Mouse (Mus musculus): ENCODE results near the gene Specc1. TPM values are rescaled to one million over a fixed set of nuclear protein-coding genes. Genes with fewer than 3 reads are reported as not detected.

Gene Specc1
- total RNA-seq, 2 experiments from 2014 or later: 85.8 to 91.6 TPM

- no peak overlapping the region for H3K27ac ChIP-seq
- no peak for TF ChIP-seq CTCF (conservative IDR thresholded peaks at IDR 0.05)
- no peak overlapping the region for H3K4me3 ChIP-seq
- DNase-seq (ENCODE audit: low spot score in 2 of 2): no peak
These were observed 162.0 kb downstream of the Specc1 start for GRCm38 (mm10) chr11:62118561-62118960.

DNA sequence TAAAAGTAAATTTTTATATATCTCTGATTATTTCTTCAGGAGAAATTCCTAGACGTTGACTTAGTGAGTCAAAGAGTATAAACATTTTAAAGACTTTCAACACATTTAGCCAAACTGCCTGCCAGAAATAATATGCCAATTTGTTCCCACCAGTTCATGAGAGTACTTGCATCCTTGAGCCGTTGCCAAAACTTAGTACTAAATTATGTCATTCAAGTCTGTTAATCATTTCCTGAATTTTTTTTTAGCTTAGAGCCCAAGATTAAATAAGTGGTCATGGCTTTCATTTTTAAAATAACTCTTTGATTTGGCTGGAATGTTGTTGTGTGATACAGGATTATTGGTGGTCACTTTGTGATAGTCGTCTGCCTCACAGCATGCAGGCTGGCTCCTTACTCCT is 163.3 kb downstream of the Specc1 start:
- H3K27ac ChIP-seq: no peak overlapping the region
- TF ChIP-seq CTCF (conservative IDR thresholded peaks at IDR 0.05): no peak

GRCm38 (mm10) chr11:62121365-62121764 is 164.8 kb downstream of the Specc1 start:
- Histone ChIP-seq H3K27ac (no peak overlapping the region), H3K4me3 (no peak overlapping the region)
- no peak for DNase-seq (ENCODE audit: low spot score in 2 of 2)
- no peak for TF ChIP-seq CTCF (conservative IDR thresholded peaks at IDR 0.05)

More for the DNA sequence above, 163.3 kb downstream of the Specc1 start:
- no peak overlapping the region for H3K4me3 ChIP-seq
- DNase-seq (ENCODE audit: low spot score in 2 of 2): peak in 1 of 2 experiments; percentile 17

DNA sequence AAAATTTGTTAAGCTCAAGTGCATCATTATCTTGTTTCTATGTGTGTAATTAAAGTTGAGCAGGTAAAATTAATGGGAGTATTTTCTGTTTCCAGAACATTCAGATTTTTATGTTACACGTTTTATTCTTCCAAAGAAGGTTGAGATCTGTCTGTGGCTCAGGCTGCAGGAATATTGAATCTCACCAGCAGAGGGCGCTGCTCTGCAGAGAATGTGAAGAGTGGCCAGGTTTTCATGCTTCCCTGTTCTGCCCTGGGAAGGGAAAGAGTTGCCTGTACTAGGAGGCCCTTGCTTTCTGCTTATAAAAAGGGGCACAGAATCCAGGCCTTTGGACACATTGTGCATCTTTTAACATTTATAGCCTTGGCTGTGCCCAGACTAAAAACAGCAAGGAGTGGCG is 171.1 kb downstream of the Specc1 start:
- H3K27ac ChIP-seq: no peak overlapping the region
- DNase-seq (ENCODE audit: low spot score in 2 of 2): peak; percentile 73 to 92
- no peak overlapping the region for H3K4me3 ChIP-seq
- peak; percentile 99 for TF ChIP-seq CTCF (conservative IDR thresholded peaks at IDR 0.05)

DNA sequence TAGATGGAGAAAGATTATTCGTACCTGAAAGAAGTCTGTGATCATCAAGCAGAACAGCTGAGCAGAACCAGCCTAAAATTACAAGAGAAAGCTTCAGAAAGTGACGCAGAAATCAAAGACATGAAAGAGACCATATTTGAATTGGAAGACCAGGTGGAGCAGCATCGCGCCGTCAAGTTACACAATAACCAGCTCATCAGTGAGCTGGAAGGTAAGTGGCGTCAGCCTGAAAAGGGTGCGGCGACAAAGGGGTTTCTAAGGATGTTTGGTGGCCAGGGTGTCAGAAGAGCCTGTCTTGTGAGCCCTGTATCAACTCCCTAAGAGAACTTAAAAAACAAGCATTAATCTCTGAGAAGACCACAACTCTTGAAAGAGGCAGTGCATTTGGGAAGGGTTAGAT is 171.6 kb downstream of the Specc1 start:
- H3K27ac ChIP-seq: no peak overlapping the region
- TF ChIP-seq CTCF (conservative IDR thresholded peaks at IDR 0.05): no peak
- no peak for DNase-seq (ENCODE audit: low spot score in 2 of 2)
- no peak overlapping the region for H3K4me3 ChIP-seq

GRCm38 (mm10) chr11:62130191-62130590 is 173.6 kb downstream of the Specc1 start:
- no peak overlapping the region for H3K4me3 ChIP-seq
- H3K27ac ChIP-seq: peak overlapping the region; percentile 40; the same call in 1 of the 2 replicates
- no peak for TF ChIP-seq CTCF (conservative IDR thresholded peaks at IDR 0.05)
- DNase-seq (ENCODE audit: low spot score in 2 of 2): no peak

DNA sequence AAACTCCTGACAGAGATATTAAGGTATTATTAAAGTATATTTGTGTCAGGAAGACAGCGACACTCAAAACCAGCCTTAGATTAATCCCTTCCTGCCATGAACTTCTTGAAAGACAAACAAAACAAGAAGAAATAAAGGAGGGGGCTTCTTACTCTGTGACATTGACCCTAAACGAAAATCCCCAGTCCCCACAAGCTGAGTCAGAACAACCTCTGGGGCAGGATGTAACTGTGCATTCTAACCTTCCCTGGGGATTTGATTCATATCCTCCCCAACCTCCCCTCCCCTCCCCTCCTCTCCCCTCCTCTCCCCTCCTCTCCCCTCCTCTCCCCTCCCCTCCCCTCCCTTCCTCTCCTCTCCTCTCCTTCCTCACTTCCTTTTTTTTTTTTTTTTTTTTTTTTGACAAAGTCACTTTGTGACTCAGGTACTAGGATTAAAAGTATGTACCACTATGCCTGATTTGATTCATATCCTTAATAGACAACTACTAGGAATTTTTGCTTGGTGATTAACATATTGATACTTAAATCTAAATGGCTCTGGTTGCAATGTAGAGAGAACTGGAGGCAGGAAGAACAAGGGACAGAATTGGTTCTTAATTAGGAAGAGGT is 174.2 kb downstream of the Specc1 start:
- no peak for TF ChIP-seq CTCF (conservative IDR thresholded peaks at IDR 0.05)

GRCm38 (mm10) chr11:62131601-62132000 is 175.0 kb downstream of the Specc1 start:
- no peak for DNase-seq (ENCODE audit: low spot score in 2 of 2)
- H3K27ac ChIP-seq: no peak overlapping the region
- TF ChIP-seq CTCF (conservative IDR thresholded peaks at IDR 0.05): no peak
- no peak overlapping the region for H3K4me3 ChIP-seq

More for the DNA sequence above, 174.2 kb downstream of the Specc1 start:
- Histone ChIP-seq H3K4me3 (no peak overlapping the region), H3K27ac (peak overlapping the region; percentile 36; the same call in 1 of the 2 replicates)
- DNase-seq (ENCODE audit: low spot score in 2 of 2): no peak

DNA sequence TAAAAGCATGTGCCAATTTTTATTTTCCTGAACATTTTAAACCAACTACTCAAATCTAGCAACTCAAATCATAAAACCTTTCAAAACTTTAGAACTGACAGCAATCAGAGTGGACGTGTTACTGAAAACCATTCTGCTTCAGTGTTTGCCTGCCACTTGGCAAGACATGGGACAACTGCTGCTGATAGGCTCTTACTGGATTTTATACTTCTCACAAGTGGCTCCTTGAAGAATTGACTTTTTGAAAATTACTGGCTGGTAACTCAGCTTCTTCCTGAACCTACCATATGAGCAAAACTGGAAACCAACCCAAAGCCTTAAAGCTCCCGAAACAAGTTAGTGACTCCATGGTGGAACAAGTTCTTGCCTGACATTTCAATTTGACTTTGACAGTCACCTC is 177.6 kb downstream of the Specc1 start:
- DNase-seq (ENCODE audit: low spot score in 2 of 2): no peak
- TF ChIP-seq CTCF (conservative IDR thresholded peaks at IDR 0.05): no peak
- Histone ChIP-seq H3K4me3 (no peak overlapping the region), H3K27ac (no peak overlapping the region)

DNA sequence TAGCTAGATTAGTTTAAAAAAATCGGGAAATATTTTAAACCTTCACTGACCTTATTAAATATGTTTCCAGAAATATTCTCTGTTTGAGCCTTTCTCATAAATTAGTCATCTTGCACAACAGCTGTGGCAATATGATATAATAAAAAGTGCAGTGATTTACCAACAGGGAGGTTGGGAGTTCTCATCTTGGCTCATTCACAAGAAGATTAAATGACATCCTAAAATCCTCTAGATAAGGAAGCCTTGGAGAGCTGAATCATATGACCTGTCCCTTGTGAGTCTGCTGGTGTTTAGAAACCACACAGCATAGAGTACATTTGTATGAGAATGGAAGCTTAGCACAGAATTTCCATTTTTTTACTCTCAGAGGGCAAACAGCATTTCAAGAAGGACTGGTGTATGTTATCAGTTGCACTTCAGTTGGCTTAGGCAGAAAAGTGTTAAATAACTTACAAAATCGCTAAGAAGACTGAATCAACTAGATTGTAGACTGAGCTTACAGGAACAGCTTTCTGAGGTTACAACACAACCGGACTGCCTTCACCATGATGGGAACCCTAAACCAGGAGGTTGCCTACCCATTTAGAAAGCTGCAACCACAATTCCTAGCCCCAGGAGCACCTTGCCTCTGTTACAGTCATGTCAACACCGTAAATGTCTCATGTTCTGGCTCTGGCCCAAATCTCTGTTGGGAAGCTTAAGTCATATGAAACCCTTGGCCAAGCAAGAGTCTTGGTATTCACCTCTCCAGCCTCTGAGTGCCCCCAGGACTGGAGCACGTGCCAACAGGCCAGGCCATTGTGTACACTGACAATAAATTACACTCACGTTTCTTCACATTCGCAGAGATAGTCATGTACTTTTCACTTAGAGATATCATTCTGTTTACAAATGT is 188.9 kb downstream of the Specc1 start:
- no peak for DNase-seq (ENCODE audit: low spot score in 2 of 2)
- no peak overlapping the region for H3K4me3 ChIP-seq
- peak overlapping the region; percentile 20; the same call in 1 of the 2 replicates for H3K27ac ChIP-seq
- no peak for TF ChIP-seq CTCF (conservative IDR thresholded peaks at IDR 0.05)

DNA sequence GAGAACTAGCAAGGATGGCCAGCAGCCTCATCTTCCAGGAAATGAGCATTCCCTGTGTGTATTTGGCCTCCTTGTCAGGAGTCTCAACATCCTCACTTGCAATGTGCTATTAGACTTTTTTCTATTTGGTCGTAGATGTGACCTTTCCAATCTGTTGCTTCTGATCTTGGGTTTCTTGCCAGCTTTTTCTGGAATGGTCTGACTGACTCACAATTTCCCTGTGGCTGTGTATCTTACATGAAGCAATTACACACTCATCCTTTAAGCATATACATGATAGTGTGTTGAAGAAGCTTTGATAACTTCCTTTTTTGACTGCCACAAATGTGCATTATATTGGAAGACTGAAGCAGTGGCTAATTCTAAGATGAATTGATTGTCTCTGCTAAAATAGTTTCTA is 190.1 kb downstream of the Specc1 start:
- DNase-seq (ENCODE audit: low spot score in 2 of 2): no peak
- Histone ChIP-seq H3K4me3 (no peak overlapping the region), H3K27ac (no peak overlapping the region)
- TF ChIP-seq CTCF (conservative IDR thresholded peaks at IDR 0.05): no peak

DNA sequence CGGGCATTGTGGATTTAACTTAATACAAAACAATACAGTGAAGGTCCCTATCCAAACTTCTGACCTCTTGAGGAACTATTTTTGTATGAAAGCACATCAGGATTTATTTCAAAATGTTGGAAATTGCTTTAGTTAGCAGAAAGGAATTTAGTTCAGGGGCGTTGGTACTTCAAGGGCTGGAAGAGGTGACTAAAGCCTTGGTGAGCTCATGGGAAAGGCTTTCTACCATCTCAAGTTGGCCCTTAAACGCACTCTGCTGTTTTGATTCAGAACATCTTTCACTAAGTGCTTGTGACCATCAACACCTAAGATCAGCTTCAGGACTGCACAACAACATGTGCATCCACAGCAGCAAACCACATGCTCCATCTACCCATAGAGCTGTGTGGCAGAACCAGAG is 191.5 kb downstream of the Specc1 start:
- DNase-seq (ENCODE audit: low spot score in 2 of 2): no peak
- no peak overlapping the region for H3K27ac ChIP-seq
- TF ChIP-seq CTCF (conservative IDR thresholded peaks at IDR 0.05): no peak
- H3K4me3 ChIP-seq: no peak overlapping the region

DNA sequence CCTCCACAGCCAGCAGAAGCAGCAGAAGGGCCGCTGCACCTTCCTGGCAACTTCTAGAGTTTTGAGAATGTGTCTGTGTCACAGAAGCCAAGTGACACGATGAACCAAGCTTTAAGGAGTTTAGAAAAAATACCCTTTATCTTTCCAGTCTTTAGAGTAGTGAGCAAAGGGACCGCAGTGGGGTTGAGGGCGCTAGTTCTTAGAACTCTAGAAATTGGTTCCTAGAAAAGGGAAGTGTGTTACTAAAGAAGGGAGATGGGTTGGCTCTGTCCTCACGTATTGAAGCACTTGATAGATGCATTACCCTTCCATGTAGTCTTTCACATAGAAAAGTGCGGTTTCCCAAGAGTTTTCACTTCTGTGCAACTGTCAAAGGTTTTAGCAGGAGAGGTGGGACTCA is 191.9 kb downstream of the Specc1 start:
- DNase-seq (ENCODE audit: low spot score in 2 of 2): no peak
- TF ChIP-seq CTCF (conservative IDR thresholded peaks at IDR 0.05): no peak
- H3K27ac ChIP-seq: no peak overlapping the region

More for the DNA sequence above, 191.9 kb downstream of the Specc1 start:
- no peak overlapping the region for H3K4me3 ChIP-seq
